Mouse (Mus musculus): ENCODE results near the gene Cd84. TPM values are rescaled to one million over a fixed set of nuclear protein-coding genes. Genes with fewer than 3 reads are reported as not detected.
"Not testable (repeated sequence)": the region's sequence is repeated elsewhere in the genome, so short reads cannot be mapped to it uniquely, and the experiment has no call there.

The Cd84 gene
- polyA plus RNA-seq, 1 experiment from 2014 or later = 3.0 TPM

DNA sequence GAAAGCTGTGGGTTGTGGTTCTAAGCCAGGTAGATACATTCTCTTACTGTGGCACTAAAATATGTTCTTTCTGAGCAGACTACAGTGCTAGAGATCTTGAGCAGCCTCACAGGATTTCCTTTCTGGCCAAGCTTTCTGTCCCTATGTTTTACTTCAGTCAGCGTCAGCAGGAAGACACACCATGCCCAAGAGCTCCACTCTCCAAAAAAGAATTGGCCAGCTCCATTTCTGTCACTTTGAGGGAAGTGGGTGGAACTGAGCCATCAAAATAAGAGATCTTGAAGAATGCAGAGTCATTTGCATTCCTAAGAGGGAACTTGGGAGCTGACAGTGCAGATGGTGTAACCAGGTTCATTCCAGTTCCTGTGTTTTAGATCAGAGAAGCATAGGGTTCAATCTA is 47.5 kb downstream of the Cd84 start:
- Histone ChIP-seq H3K4me3 (ENCODE audit: low read depth, low read length) (no peak overlapping the region), H3K4me2 (ENCODE audit: low read depth, low read length) (no peak overlapping the region), H3K27me3 (replicated peaks; ENCODE audit: control insufficient read depth, insufficient read depth, low read length) (no peaks in the 10 kb centered on the region), H3K36me3 (ENCODE audit: control insufficient read depth, insufficient read depth, low read length) (no peaks in the 10 kb centered on the region), H3K9ac (ENCODE audit: low read depth, low read length) (no peak overlapping the region), H3K9me3 (ENCODE audit: control insufficient read depth, low read length) (no peaks in the 10 kb centered on the region), H3K4me1 (ENCODE audit: control insufficient read depth, insufficient read depth, low read length) (no peaks in the 10 kb centered on the region), H3K27ac (replicated peaks; ENCODE audit: low read depth, low read length) (no peak overlapping the region)
- 88% methylated on average over 1 of the region's 1 CpGs for WGBS
- DNase-seq (ENCODE audit: low spot score) (no peak), ATAC-seq (ENCODE audit: low read depth) (no peak)

DNA sequence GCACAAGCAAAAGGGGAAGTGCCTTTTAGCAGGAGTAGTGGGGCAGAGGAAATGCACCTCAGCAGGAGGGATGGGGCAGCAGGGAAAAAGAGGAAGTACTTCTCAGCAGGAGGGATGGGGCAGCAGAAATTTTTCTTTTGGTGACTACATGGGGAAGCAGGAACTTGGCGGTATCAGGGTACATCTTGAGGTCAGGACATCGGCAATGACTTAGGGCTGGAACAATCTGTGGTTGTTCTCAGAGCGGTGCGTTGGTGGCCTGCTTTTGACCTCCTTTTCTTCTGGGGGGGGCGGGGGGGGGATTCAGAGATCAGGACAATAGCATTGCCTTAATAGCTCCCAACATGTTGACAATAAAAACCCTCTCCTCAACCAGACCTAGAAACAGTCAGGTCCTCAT is 55.9 kb downstream of the Cd84 start, which contains the start of gene Gm10521:
TSS of gene Gm10521 (plus strand) at position 301 of the 400 bp plus-strand sequence.
- not testable (repeated sequence) for ATAC-seq (ENCODE audit: low read depth); H3K27me3 ChIP-seq (replicated peaks; ENCODE audit: control insufficient read depth, insufficient read depth, low read length); H3K9ac ChIP-seq (ENCODE audit: low read depth, low read length); H3K27ac ChIP-seq (replicated peaks; ENCODE audit: low read depth, low read length); H3K4me1 ChIP-seq (ENCODE audit: control insufficient read depth, insufficient read depth, low read length); H3K36me3 ChIP-seq (ENCODE audit: control insufficient read depth, insufficient read depth, low read length); DNase-seq (ENCODE audit: low spot score); H3K4me2 ChIP-seq (ENCODE audit: low read depth, low read length); H3K4me3 ChIP-seq (ENCODE audit: low read depth, low read length); H3K9me3 ChIP-seq (ENCODE audit: control insufficient read depth, low read length)
- 73% methylated on average over 3 of the region's 5 CpGs for WGBS

DNA sequence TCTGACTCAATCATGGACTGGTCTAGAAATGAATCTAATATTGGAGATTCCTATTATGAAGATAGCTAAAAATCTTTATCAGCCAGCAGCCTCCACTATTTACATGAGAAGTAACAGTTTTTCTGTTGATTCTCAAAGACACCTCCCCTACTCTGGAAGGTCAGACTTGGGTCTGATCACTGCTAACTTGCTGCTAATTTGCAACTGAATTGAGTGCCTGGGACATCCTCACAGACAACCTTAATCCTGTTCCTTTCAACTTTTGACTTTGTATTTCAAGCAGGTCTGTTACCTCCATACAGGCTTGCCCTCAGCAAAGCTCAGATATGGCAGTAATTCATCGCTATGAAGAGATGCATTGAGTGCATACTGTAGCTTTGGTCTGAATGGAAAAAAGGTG is 64.5 kb downstream of the Cd84 start:
- no peak for DNase-seq (ENCODE audit: low spot score)
- Histone ChIP-seq H3K4me3 (ENCODE audit: low read depth, low read length) (no peak overlapping the region), H3K27ac (replicated peaks; ENCODE audit: low read depth, low read length) (no peak overlapping the region), H3K27me3 (replicated peaks; ENCODE audit: control insufficient read depth, insufficient read depth, low read length) (no peaks in the 10 kb centered on the region), H3K9ac (ENCODE audit: low read depth, low read length) (no peak overlapping the region), H3K36me3 (ENCODE audit: control insufficient read depth, insufficient read depth, low read length) (no peaks in the 10 kb centered on the region), H3K4me2 (ENCODE audit: low read depth, low read length) (no peak overlapping the region), H3K9me3 (ENCODE audit: control insufficient read depth, low read length) (no peaks in the 10 kb centered on the region), H3K4me1 (ENCODE audit: control insufficient read depth, insufficient read depth, low read length) (no peaks in the 10 kb centered on the region)
- no peak for ATAC-seq (ENCODE audit: low read depth)
- WGBS = 83% methylated on average over 1 of the region's 1 CpGs

DNA sequence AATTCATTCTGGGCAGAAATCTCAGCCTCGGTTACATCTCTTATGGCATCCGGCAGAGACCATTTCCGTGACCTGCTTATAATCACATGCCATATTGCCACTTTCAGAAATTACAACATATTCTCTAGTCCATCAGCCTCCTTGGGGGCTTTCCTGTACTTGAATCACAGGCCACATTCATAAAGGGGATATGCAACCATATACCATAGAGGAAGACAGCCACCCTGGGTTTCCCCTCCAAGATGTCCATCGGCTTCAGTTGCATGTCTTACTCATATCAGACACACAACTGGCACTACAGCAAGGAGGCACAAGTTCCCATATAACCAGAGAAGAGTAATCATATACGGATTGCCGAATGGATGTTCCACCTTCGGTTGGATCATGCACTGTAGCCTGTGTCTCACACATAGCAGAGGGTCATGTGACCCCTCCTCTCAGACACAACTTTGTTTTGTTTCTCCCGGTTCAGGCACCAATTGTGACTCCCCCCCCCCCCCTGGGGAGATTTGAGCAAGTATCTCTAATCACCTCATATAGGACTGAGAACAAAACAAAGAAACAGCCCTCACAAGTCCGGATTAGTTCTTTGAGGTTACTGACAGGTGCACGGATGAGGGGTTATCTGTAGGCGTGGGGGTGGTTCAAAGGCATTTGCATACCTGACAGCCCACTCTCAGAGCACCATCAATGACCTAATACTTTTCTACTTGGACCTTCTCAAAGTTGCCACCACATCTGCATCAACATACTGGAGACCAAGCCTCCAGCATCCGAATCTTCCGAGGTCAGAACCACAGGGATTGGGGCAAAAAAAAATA is 76.4 kb downstream of the Cd84 start:
- H3K9ac ChIP-seq (ENCODE audit: low read depth, low read length) = no peak overlapping the region
- ATAC-seq (ENCODE audit: low read depth) = no peak
- no peak overlapping the region for H3K4me2 ChIP-seq (ENCODE audit: low read depth, low read length)
- no peaks in the 10 kb centered on the region for H3K4me1 ChIP-seq (ENCODE audit: control insufficient read depth, insufficient read depth, low read length)
- H3K36me3 ChIP-seq (ENCODE audit: control insufficient read depth, insufficient read depth, low read length) = no peaks in the 10 kb centered on the region
- H3K27me3 ChIP-seq (replicated peaks; ENCODE audit: control insufficient read depth, insufficient read depth, low read length) = no peaks in the 10 kb centered on the region
- H3K9me3 ChIP-seq (ENCODE audit: control insufficient read depth, low read length) = no peaks in the 10 kb centered on the region
- DNase-seq (ENCODE audit: low spot score) = no peak
- H3K27ac ChIP-seq (replicated peaks; ENCODE audit: low read depth, low read length) = no peak overlapping the region
- no peak overlapping the region for H3K4me3 ChIP-seq (ENCODE audit: low read depth, low read length)
- 85% methylated on average over 13 of the region's 13 CpGs for WGBS

DNA sequence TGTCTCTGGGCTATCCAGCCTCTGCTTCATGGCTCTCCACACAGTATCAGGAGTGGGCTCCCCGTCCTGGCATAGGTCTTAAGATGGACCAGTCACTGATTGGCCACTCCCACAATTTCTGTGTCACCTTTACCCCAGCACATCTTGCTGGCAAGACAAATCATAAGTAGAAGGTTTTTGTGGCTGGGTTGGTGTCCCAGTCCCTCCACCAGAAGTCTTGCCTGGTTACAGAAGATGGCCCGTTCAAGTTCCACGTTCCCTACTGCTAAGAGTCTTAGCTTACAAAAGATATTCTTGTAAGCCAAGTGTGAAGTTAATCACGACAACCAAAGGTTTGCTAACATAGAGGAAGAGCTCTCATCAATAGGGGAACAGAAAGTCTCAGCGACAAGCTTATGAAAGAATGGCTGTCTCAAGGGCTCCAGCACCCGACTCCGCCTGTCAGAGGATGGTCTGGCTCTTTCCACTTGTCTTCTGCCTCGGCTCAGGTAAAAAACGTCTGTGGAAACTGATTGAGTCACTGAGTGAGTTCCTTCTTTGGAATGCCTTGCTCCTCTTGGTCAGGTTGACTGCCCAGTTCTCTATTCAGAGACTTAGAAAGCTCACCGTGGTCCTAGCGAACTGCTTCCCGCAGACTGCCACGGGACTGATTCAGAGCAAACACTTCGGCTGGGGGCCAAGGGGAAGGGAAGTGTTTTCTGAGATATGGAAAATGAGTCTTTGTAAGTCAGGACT is 78.0 kb downstream of the Cd84 start, which contains the start of gene Slamf6:
TSS of gene Slamf6 (plus strand) at position 211 of the 735 bp plus-strand sequence.
- H3K36me3 ChIP-seq (ENCODE audit: control insufficient read depth, insufficient read depth, low read length) = no peaks in the 10 kb centered on the region
- H3K27me3 ChIP-seq (replicated peaks; ENCODE audit: control insufficient read depth, insufficient read depth, low read length) = no peaks in the 10 kb centered on the region
- DNase-seq (ENCODE audit: low spot score) = no peak
- WGBS = 80% methylated on average over 14 of the region's 14 CpGs
- H3K9me3 ChIP-seq (ENCODE audit: control insufficient read depth, low read length) = no peaks in the 10 kb centered on the region
- H3K4me3 ChIP-seq (ENCODE audit: low read depth, low read length) = no peak within 1 kb of the TSS
- H3K27ac ChIP-seq (replicated peaks; ENCODE audit: low read depth, low read length) = no peak within 1 kb of the TSS
- no peak within 1 kb of the TSS for H3K4me2 ChIP-seq (ENCODE audit: low read depth, low read length)
- H3K9ac ChIP-seq (ENCODE audit: low read depth, low read length) = no peak within 1 kb of the TSS
- no peaks in the 10 kb centered on the region for H3K4me1 ChIP-seq (ENCODE audit: control insufficient read depth, insufficient read depth, low read length)
- no peak for ATAC-seq (ENCODE audit: low read depth)

DNA sequence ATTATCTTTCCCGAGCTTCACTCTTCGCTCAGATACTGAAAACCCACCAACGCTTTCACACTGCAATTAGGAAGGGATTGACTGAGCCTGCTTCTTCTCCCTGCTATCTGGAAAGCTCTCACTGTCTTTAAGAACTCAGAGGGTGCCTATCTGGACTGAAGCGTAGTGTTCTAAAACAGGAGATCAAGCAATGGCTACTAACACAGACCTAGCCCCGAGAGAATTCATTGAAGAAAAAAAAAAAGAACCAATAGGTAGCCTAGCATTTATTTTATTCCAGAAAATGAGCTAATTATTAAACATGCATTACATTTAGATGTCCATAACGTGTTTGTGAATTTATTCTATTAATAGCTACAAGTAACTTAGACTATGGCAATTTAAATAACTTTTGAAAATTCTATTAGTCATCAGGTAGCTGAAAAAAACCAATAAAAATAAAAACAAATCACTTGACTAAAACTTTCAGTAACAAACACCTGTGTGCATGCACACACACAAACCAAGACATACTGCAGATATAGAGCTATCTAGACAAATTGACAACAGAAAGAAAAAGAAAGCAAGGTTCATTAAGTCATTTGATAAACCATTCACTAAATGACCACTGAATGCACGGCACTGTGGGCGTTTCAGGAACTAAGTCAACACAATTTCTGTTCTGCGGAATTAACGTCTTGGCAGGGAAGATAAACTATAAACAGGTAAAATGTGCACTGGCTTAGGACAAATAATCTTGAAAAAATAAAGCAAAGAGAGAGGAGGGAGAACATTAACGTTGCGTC is 78.8 kb downstream of the Cd84 start:
- Histone ChIP-seq H3K27ac (replicated peaks; ENCODE audit: low read depth, low read length) (no peak overlapping the region), H3K4me1 (ENCODE audit: control insufficient read depth, insufficient read depth, low read length) (no peaks in the 10 kb centered on the region), H3K36me3 (ENCODE audit: control insufficient read depth, insufficient read depth, low read length) (no peaks in the 10 kb centered on the region), H3K9me3 (ENCODE audit: control insufficient read depth, low read length) (no peaks in the 10 kb centered on the region), H3K4me2 (ENCODE audit: low read depth, low read length) (no peak overlapping the region), H3K9ac (ENCODE audit: low read depth, low read length) (no peak overlapping the region), H3K4me3 (ENCODE audit: low read depth, low read length) (no peak overlapping the region), H3K27me3 (replicated peaks; ENCODE audit: control insufficient read depth, insufficient read depth, low read length) (no peaks in the 10 kb centered on the region)
- 83% methylated on average over 12 of the region's 12 CpGs for WGBS
- DNase-seq (ENCODE audit: low spot score) (no peak), ATAC-seq (ENCODE audit: low read depth) (no peak)

DNA sequence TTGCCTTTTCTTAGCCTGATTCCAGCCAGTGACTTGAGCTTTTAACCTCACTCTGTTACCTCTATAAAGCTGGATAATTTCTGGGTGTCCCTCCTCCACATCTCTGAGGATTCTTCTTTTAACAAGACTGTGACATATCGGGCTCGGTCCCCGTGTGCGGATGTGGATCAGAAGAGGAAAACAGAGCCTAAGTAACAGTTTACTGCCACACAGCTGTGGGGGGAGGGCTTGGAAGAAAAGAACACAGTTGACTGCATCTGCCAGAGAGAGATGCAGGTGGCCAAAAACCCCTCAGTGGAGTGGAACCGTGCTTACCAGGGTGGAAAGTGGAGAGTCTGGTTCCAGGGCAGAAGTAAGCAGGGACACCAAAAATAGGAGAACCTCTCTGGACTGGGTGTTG is 79.7 kb downstream of the Cd84 start:
- Histone ChIP-seq H3K4me2 (ENCODE audit: low read depth, low read length) (no peak overlapping the region), H3K9ac (ENCODE audit: low read depth, low read length) (no peak overlapping the region), H3K4me1 (ENCODE audit: control insufficient read depth, insufficient read depth, low read length) (no peaks in the 10 kb centered on the region), H3K9me3 (ENCODE audit: control insufficient read depth, low read length) (no peaks in the 10 kb centered on the region), H3K36me3 (ENCODE audit: control insufficient read depth, insufficient read depth, low read length) (no peaks in the 10 kb centered on the region), H3K27me3 (replicated peaks; ENCODE audit: control insufficient read depth, insufficient read depth, low read length) (no peaks in the 10 kb centered on the region), H3K4me3 (ENCODE audit: low read depth, low read length) (no peak overlapping the region), H3K27ac (replicated peaks; ENCODE audit: low read depth, low read length) (no peak overlapping the region)
- ATAC-seq (ENCODE audit: low read depth) = no peak
- WGBS = 90% methylated on average over 5 of the region's 5 CpGs
- DNase-seq (ENCODE audit: low spot score) = no peak

DNA sequence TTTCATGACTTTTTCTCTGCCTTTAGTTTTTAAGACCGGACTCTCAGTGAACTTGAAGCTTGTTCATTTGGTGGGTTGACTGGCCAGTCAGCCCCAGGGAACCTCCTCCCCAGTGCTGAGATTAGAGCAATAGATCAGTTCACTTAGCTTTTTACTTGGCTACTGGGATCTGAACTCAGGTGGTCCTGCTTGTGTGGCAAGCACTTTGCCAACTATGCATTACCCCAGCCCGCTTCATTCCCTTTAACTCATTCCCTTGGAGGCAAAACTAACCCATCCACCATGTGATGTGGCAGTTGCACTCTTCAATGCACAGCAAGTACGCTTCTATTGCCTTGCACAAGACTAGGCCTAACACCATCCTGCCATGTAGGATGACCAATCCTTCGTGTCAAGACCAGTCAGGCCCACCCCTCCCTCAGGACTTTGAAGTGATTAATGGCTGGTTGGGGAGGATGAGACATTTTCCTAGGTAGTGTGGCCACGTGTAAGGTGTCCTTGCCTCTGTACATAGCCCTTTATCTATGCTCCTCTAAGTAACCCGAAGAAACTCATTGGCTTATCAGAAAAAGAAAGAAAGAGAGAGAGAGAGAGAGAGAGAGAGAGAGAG is 80.5 kb downstream of the Cd84 start:
- whole genome bisulfite sequencing = 87% methylated on average over 6 of the region's 6 CpGs
- H3K36me3 ChIP-seq (ENCODE audit: control insufficient read depth, insufficient read depth, low read length) = no peaks in the 10 kb centered on the region
- H3K4me3 ChIP-seq (ENCODE audit: low read depth, low read length) = no peak overlapping the region
- no peak overlapping the region for H3K9ac ChIP-seq (ENCODE audit: low read depth, low read length)
- H3K27ac ChIP-seq (replicated peaks; ENCODE audit: low read depth, low read length) = no peak overlapping the region
- H3K4me2 ChIP-seq (ENCODE audit: low read depth, low read length) = no peak overlapping the region
- ATAC-seq (ENCODE audit: low read depth) (no peak), DNase-seq (ENCODE audit: low spot score) (no peak)
- no peaks in the 10 kb centered on the region for H3K4me1 ChIP-seq (ENCODE audit: control insufficient read depth, insufficient read depth, low read length)
- no peaks in the 10 kb centered on the region for H3K27me3 ChIP-seq (replicated peaks; ENCODE audit: control insufficient read depth, insufficient read depth, low read length)
- H3K9me3 ChIP-seq (ENCODE audit: control insufficient read depth, low read length) = no peaks in the 10 kb centered on the region
